Mouse (Mus musculus): Measurements from ENCODE around the gene Jmjd6. TPM values are rescaled to one million over a fixed set of nuclear protein-coding genes. Genes with fewer than 3 reads are reported as not detected.

Jmjd6 gene
- polyA plus RNA-seq, 2 experiments from 2014 or later, result 48.1 to 62.6 TPM

GRCm38 (mm10) chr11:116806136-116807071 is 36.8 kb downstream of the Jmjd6 start:
- ATAC-seq, result no peak

- no peak for ATAC-seq
These were observed 40.5 kb downstream of the Jmjd6 start for GRCm38 (mm10) chr11:116802709-116803108.

GRCm38 (mm10) chr11:116801106-116801505 is 42.1 kb downstream of the Jmjd6 start:
- no peak for ATAC-seq

DNA sequence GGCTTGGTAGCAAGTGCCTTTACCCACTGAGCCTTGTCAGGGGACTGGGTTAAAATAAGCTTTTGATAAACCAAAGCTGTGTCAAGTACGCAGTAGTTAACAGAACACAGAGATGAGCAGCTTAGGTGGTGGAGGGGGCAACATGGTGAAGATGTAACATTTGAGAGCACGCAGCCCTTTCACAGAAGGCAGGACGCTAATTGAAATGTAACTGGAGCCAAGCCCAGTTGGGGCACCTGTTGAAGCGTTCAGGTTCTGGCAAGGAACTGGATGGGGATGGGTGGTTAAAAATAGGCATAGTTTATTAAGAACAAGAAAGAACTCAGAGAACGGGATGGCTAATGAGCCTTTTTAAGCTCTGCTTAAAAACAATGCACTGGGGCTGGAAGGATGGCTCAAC is 43.9 kb downstream of the Jmjd6 start:
- no peak for ATAC-seq

Other genes with a start within 250 kb of the Jmjd6 start
- gene Rhbdf2, start 216.4 kb downstream of the Jmjd6 start, polyA plus RNA-seq (2017; shearing (Covaris generic)), result 1 to 10 TPM; 3.3 to 4.3 TPM
- not detected for gene Prcd, start 189.9 kb downstream of the Jmjd6 start, polyA plus RNA-seq (2017; shearing (Covaris generic))
- gene Cygb, start 189.1 kb downstream of the Jmjd6 start, polyA plus RNA-seq (2017; shearing (Covaris generic)), result not detected
- under 1 TPM; 0.49 to 0.55 TPM for gene St6galnac1, start 67.9 kb downstream of the Jmjd6 start, polyA plus RNA-seq (2017; shearing (Covaris generic))
- gene Mxra7, start 15.4 kb downstream of the Jmjd6 start, polyA plus RNA-seq (2017; shearing (Covaris generic)), result not detected
- gene Mettl23, start 171 bp downstream of the Jmjd6 start, polyA plus RNA-seq (2017; shearing (Covaris generic)), result 100 to 1,000 TPM; 161 to 189 TPM
- 10 to 100 TPM; 30.0 to 32.9 TPM for gene Mfsd11, start 9.0 kb upstream of the Jmjd6 start, polyA plus RNA-seq (2017; shearing (Covaris generic))
- 100 to 1,000 TPM; 543 to 659 TPM for gene Srsf2, start 9.6 kb upstream of the Jmjd6 start, polyA plus RNA-seq (2017; shearing (Covaris generic))
- gene Mgat5b, start 75.4 kb upstream of the Jmjd6 start, polyA plus RNA-seq (2017; shearing (Covaris generic)), result not detected

Measured in CD4-positive, CD25-positive, alpha-beta regulatory T cell, adult 4 months (primary cell).